Mouse (Mus musculus) liver, postnatal 0 days (tissue): ENCODE results near the gene Stra6l.

Experiments
- CTCF ChIP-seq: sonication (generic); IDR thresholded peaks from 2 replicates; pipeline ENCODE4 v1.5.1; 2016; ENCODE audit warnings: antibody characterized with exemption, low read depth
- EP300 ChIP-seq: IDR thresholded peaks from 2 replicates; pipeline ENCODE4 v1.6.1; 2016; ENCODE audit warnings: antibody characterized with exemption, low read depth, mild to moderate bottlenecking

GRCm38 (mm10) chr4:45869021-45869815, 20.8 kb downstream of the Stra6l start:
- TF ChIP-seq CTCF (no peak), EP300 (no peak)
